Mouse (Mus musculus) midbrain, embryonic 10.5 days (tissue): Measurements from ENCODE around the gene Col28a1. TPM values are rescaled to one million over a fixed set of nuclear protein-coding genes. Genes with fewer than 3 reads are reported as not detected.
"Not testable (repeated sequence)": the region's sequence is repeated elsewhere in the genome, so short reads cannot be mapped to it uniquely, and the experiment has no call there.

ENCODE experiments used
- DNase-seq: peaks from one replicate; pipeline ENCODE4 v3.0.0-alpha.2; 2017; ENCODE audit warnings: low spot score
- H3K27ac ChIP-seq: fragments of 300-500 bp; sonication (generic); replicated peaks from 2 replicates; pipeline ENCODE4 v1.5.1; 2016; ENCODE audit warnings: mild to moderate bottlenecking
- H3K27me3 ChIP-seq: fragments of 300-500 bp; sonication (generic); 2 replicates; pipeline ENCODE4 v1.6.1; 2016; ENCODE audit warnings: low read depth, mild to moderate bottlenecking; ENCODE audit not compliant: poor library complexity, severe bottlenecking
- H3K36me3 ChIP-seq: fragments of 300-500 bp; sonication (generic); 2 replicates; pipeline ENCODE4 v1.6.1; 2016; ENCODE audit warnings: mild to moderate bottlenecking, moderate library complexity
- H3K4me1 ChIP-seq: fragments of 300-500 bp; sonication (generic); 2 replicates; pipeline ENCODE4 v1.6.1; 2016
- H3K4me3 ChIP-seq: fragments of 300-500 bp; sonication (generic); 2 replicates; pipeline ENCODE4 v1.5.1; 2016; ENCODE audit warnings: mild to moderate bottlenecking, moderate library complexity
- H3K9me3 ChIP-seq: fragments of 300-500 bp; sonication (generic); replicated peaks from 2 replicates; pipeline ENCODE4 v1.6.1; 2016; ENCODE audit warnings: mild to moderate bottlenecking
- WGBS: fragments of 180-500 bp; shearing (Covaris S2); methylation state at CpG from one replicate; pipeline ENCODE4 v1.1.7; 2016; 5-methylcytosine and 5-hydroxymethylcytosine counted together
- polyA plus RNA-seq: library from polyadenylated mRNA; unstranded; fragments of >200 nt; fragmentation: Nextera tagmentation; extraction: Ambion mirVana; gene quantifications from 2 replicates; pipeline ENCODE4 v1.2.1, GENCODE M21; 2016

Col28a1 gene
- polyA plus RNA-seq, 1 experiment from 2014 or later: not detected

DNA sequence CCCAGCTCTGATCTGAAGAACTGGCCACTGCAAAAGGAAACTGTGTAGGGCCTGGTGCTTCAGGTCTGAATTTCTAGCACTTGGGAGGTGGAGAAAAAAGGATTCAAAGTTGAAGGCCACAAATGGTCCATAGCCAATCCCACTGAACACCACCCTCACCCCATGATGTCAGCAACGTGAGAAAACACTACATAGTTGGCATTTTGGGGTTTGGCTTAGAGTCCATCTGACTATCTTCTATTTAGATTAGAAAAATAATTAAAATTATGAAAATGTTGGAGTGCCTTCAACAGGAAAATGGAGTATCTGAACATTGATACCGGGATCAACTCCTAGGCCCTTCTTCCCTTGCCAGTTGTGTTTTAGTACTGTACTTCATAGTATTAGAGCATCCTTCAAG lies 144.2 kb downstream of the Col28a1 start:
- Histone ChIP-seq H3K4me3 (no peak overlapping the region), H3K27ac (no peak overlapping the region), H3K27me3 (no peaks in the 10 kb centered on the region), H3K4me1 (no peaks in the 10 kb centered on the region), H3K36me3 (no peaks in the 10 kb centered on the region), H3K9me3 (no peaks in the 10 kb centered on the region)
- DNase-seq: no peak
- WGBS: 75% methylated on average over 2 of the region's 2 CpGs

DNA sequence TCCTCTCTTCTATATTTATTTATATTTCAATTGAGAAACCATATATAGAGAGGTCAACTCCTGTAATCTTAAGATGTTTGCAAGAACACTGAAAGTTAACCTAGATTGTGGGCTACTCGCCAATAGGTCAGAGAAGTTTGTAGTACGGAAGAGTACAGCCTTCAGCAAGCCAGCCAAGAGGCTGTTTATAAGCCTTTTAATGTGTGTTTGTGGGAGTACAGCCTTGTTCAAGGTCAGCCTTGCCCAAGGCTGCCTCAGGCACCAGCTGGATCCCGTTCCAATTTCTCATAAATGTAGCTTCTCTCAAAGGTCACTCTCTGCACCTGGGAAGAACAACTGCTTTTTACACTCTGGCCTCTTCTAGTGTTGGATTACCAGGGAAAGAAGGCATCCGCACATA lies 146.0 kb downstream of the Col28a1 start:
- Histone ChIP-seq H3K27ac (no peak overlapping the region), H3K36me3 (no peaks in the 10 kb centered on the region), H3K27me3 (no peaks in the 10 kb centered on the region), H3K4me3 (no peak overlapping the region), H3K4me1 (no peaks in the 10 kb centered on the region), H3K9me3 (no peaks in the 10 kb centered on the region)
- DNase-seq: no peak
- 82% methylated on average over 4 of the region's 4 CpGs for WGBS

- DNase-seq: no peak
- no peak overlapping the region for H3K4me3 ChIP-seq
- H3K4me1 ChIP-seq: no peaks in the 10 kb centered on the region
- no peak overlapping the region for H3K27ac ChIP-seq
- no peaks in the 10 kb centered on the region for H3K27me3 ChIP-seq
- no peaks in the 10 kb centered on the region for H3K9me3 ChIP-seq
- 90% methylated on average over 1 of the region's 1 CpGs for WGBS
- no peaks in the 10 kb centered on the region for H3K36me3 ChIP-seq
Measured at GRCm38 (mm10) chr6:8045825-8046224, 146.6 kb downstream of the Col28a1 start.

- WGBS: 82% methylated on average over 4 of the region's 4 CpGs
- Histone ChIP-seq H3K4me1 (no peaks in the 10 kb centered on the region), H3K9me3 (no peaks in the 10 kb centered on the region), H3K36me3 (no peaks in the 10 kb centered on the region), H3K27me3 (no peaks in the 10 kb centered on the region), H3K4me3 (no peak overlapping the region), H3K27ac (no peak overlapping the region)
- DNase-seq: no peak
Measured at GRCm38 (mm10) chr6:8028711-8029110, 163.7 kb downstream of the Col28a1 start.

DNA sequence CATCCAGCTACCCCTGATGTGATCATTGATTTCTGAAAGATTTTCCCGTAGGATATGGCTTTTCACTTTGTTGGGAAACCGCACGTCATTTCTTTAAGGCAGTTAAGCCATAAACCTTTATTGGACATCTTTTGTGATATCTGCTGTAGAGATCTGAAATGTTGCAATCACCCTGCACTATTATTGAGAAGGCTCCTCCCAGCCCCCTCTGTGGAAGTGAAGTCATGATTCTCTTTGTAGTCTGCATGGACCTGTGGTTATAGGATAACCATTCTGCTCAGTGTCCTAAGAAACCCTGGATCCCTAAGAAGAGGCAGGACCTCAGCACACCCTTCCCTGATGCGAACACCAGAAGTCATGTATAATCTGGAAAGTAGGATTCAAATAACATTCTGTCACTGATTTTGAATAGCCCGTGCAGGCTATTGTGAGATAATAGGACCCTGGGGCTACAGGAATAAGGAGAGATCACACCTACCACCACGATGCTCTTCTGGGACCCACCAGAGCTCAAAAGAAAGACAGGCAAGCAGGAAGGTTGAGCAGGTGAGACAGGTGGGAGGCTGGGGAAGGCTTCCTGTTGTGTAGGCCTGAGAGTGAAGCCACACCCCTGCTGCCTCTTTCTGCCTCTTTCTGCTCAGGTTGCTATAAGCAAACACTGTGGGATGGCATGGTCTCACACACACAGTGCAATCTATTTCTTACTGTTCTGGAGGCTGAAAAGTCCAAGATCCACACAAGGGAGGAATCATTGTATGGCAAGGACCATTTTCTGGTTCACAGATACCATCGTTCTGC lies 166.9 kb downstream of the Col28a1 start:
- Histone ChIP-seq H3K27me3 (no peaks in the 10 kb centered on the region), H3K36me3 (no peaks in the 10 kb centered on the region), H3K4me3 (no peak overlapping the region), H3K9me3 (no peaks in the 10 kb centered on the region), H3K4me1 (no peaks in the 10 kb centered on the region), H3K27ac (no peak overlapping the region)
- no peak for DNase-seq
- WGBS: 91% methylated on average over 7 of the region's 7 CpGs

GRCm38 (mm10) chr6:8023527-8023926 lies 168.9 kb downstream of the Col28a1 start:
- Histone ChIP-seq H3K36me3 (no peaks in the 10 kb centered on the region), H3K27ac (no peak overlapping the region), H3K4me1 (no peaks in the 10 kb centered on the region), H3K27me3 (no peaks in the 10 kb centered on the region), H3K4me3 (no peak overlapping the region), H3K9me3 (no peaks in the 10 kb centered on the region)
- no peak for DNase-seq
- 87% methylated on average over 3 of the region's 3 CpGs for WGBS

GRCm38 (mm10) chr6:7994736-7995135 lies 197.7 kb downstream of the Col28a1 start:
- WGBS: 69% methylated on average over 4 of the region's 4 CpGs
- H3K9me3 ChIP-seq: no peaks in the 10 kb centered on the region

GRCm38 (mm10) chr6:7983646-7983979 lies 208.8 kb downstream of the Col28a1 start:
- Histone ChIP-seq H3K36me3 (no peaks in the 10 kb centered on the region), H3K27me3 (no peaks in the 10 kb centered on the region), H3K9me3 (no peaks in the 10 kb centered on the region), H3K27ac (no peak overlapping the region), H3K4me1 (no peaks in the 10 kb centered on the region), H3K4me3 (peak overlapping the region; percentile 38)
- WGBS: 35% methylated on average over 7 of the region's 7 CpGs
- peak; percentile 59 for DNase-seq

More at GRCm38 (mm10) chr6:7994736-7995135, 197.7 kb downstream of the Col28a1 start:
- H3K4me3 ChIP-seq: no peak overlapping the region
- H3K27me3 ChIP-seq: peaks cover 20% of the 10 kb centered on the region
- H3K36me3 ChIP-seq: no peaks in the 10 kb centered on the region
- H3K4me1 ChIP-seq: peaks cover 11% of the 10 kb centered on the region
- H3K27ac ChIP-seq: no peak overlapping the region
- DNase-seq: no peak

DNA sequence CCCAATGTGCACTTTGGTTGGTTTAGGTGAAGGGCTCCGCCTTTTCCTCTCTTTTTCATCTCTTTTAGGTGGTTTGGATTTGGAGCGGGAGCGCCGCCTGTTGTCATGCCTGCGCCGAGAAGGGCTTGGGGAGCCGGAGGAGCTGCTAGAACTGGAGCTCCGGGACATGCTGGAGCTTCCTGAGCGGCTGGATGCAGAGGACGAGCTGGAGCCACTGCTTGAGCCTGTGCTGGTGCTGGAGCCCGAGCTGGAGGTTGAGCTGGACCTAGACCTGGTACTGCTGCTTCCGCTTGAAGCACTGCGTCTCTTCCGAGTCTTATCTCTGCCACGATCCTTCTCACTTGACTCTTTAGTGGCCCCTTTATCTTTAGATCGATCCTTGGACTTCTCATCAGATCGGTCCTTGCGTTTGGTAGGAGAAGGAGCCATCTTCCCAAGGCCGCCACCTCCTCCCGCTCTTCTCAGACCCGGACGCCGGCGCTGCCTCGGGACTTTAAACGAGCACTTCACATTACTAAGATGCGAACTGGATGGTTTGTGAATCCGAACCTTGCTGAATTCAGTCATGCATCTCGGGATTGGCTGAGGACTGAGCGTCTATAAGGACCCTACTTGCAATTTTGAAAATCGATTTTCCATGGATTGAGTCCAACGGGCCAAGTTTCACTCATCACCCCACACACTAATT lies 209.3 kb downstream of the Col28a1 start:
- not testable (repeated sequence) for H3K4me1 ChIP-seq, DNase-seq, H3K36me3 ChIP-seq, H3K9me3 ChIP-seq, H3K27ac ChIP-seq, H3K27me3 ChIP-seq
- H3K4me3 ChIP-seq: peak overlapping the region; percentile 38
- 63% methylated on average over 32 of the region's 32 CpGs for WGBS

DNA sequence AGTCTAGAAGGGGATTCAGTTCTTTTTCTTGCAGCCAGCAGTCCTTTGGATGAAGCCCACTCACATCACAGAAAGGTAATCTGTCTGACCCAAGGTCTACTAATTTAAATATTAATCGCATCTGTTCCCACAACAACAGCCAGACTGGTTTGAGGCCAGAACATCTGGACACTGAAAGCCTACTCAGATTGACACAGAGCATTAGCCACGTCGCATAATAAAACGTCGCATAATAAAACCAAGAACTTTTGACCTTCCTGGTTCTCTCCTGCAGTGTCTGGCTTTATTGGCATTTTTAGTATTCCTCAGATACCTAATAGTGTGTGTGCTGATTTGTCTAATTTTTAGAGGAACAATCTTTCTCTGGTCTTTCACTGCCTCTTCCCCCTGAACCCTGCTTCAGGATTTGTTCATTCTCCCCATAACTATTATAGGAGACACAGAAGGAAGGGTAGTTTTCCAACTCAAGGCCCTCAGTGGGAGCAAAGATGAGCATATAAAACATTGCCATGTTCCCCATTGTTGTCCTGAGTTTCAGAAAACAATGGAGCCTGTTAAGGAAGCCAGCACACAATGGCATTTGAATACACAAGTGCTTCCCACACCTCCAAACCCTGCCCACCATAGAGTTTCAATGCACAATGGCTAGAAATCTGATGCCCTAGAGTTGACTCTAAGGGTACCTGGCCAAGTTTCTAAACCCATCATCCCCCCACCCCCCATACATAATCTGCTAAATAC lies 221.2 kb downstream of the Col28a1 start:
- H3K27me3 ChIP-seq: no peaks in the 10 kb centered on the region
- H3K9me3 ChIP-seq: no peaks in the 10 kb centered on the region
- H3K4me3 ChIP-seq: no peak overlapping the region
- no peaks in the 10 kb centered on the region for H3K36me3 ChIP-seq
- peak overlapping the region; percentile 42; the same call in 1 of the 2 replicates for H3K27ac ChIP-seq
- WGBS: 57% methylated on average over 5 of the region's 5 CpGs
- no peak for DNase-seq
- H3K4me1 ChIP-seq: peaks cover 14% of the 10 kb centered on the region

DNA sequence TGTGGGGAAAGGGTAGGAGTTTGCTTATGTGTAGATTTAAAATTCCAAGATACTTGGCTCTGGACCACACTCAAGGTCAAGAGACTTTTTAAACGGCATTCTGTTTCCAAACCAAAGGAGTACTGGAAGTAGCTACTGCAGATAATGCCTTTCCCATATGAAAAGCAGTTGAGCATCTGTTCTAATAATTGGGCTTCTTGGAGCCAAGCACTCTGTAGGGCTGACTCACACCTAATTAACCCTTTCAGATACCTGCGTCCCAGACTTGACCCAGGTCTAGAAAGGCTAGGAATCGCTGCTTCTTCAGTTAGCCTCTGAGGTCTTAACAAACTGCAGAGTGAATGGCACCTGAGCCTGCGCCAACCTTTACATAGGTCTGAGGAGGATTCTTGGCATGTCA lies 223.0 kb downstream of the Col28a1 start:
- H3K4me1 ChIP-seq: peaks cover 14% of the 10 kb centered on the region
- H3K27ac ChIP-seq: no peak overlapping the region
- 86% methylated on average over 4 of the region's 4 CpGs for WGBS
- no peaks in the 10 kb centered on the region for H3K9me3 ChIP-seq
- no peaks in the 10 kb centered on the region for H3K27me3 ChIP-seq
- H3K4me3 ChIP-seq: no peak overlapping the region
- no peaks in the 10 kb centered on the region for H3K36me3 ChIP-seq
- DNase-seq: no peak

GRCm38 (mm10) chr6:7965833-7966522 lies 226.4 kb downstream of the Col28a1 start:
- H3K9me3 ChIP-seq: no peaks in the 10 kb centered on the region
- no peaks in the 10 kb centered on the region for H3K36me3 ChIP-seq
- H3K27ac ChIP-seq: no peak overlapping the region
- WGBS: 74% methylated on average over 11 of the region's 11 CpGs
- H3K4me1 ChIP-seq: peaks cover 8% of the 10 kb centered on the region
- no peaks in the 10 kb centered on the region for H3K27me3 ChIP-seq
- no peak overlapping the region for H3K4me3 ChIP-seq
- DNase-seq: no peak
